Mouse (Mus musculus) left cerebral cortex, adult 2 months (tissue): Measurements from ENCODE around the gene 1700003E16Rik. TPM values are rescaled to one million over a fixed set of nuclear protein-coding genes. Genes with fewer than 3 reads are reported as not detected.

Experiments used
- DNase-seq, 2 experiments: peaks; one replicate each; pipeline ENCODE4 v3.0.0; 2021 to 2022; ENCODE audit warnings: low spot score in 2 of 2, mixed read lengths in 1 of 2; ENCODE audit errors: extremely low spot score in 1 of 2
- H3K27ac ChIP-seq: fragments of 200-600 bp; 2 replicates; pipeline ENCODE4 v1.8.1; 2022
- H3K4me3 ChIP-seq: fragments of 200-600 bp; 2 replicates; pipeline ENCODE4 v1.8.1; 2022
- CTCF ChIP-seq: fragments of 200-600 bp; IDR thresholded peaks from 2 replicates; pipeline ENCODE4 v1.8.1; 2022; ENCODE audit warnings: antibody characterized with exemption, mild to moderate bottlenecking, moderate library complexity
- intact Hi-C: fragments of 180-260 bp; cut with DNase I; formaldehyde crosslinking; loops from one replicate; pipeline ENCODE4 v1.15.1; 2025
- total RNA-seq, 2 experiments: library from RNA; stranded (reverse); gene quantifications; 2 replicates each; pipeline ENCODE4 v1.2.3; 2021

1700003E16Rik gene
- total RNA-seq, 2 experiments from 2014 or later = 30.9 to 35.6 TPM

DNA sequence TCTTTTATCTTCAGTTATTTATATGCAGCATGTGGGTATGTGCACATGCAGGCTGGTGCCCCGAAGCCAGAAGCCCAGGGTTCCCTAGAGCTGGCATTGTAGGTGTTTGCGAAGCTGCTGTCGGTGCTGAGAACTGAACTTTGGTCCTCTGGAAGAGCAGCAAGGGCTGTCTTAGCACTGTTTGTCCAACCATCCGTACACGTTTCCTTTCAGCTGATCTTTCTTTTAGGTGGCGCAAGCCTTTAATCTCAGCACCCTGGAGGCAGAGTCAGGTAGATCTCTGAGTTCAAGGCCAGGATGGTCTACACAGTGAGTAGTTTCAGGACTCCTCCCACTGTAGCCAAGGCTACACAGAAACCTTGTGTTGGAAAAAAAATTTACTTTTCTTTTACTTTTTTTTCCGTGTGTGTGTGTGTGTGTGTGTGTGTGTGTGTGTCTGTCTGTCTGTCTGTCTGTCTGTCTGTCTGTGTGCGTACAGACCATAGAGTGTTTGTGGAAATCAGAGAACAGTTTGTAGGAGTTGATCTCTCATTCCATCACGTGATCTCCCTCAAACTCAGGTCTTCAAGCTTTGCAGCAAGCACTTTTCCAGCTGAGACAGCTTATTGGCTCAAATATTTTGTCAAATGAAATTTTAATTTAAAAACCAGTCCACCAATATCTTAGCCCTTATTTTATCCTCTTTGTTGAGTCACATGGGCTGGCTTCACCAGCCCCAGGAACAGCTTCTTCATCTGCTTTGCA lies 23.9 kb upstream of the 1700003E16Rik start:
- no peak overlapping the region for H3K4me3 ChIP-seq
- intact Hi-C loops = no loop called here
- H3K27ac ChIP-seq = no peak overlapping the region
- no peak for DNase-seq
- TF ChIP-seq CTCF = no peak

DNA sequence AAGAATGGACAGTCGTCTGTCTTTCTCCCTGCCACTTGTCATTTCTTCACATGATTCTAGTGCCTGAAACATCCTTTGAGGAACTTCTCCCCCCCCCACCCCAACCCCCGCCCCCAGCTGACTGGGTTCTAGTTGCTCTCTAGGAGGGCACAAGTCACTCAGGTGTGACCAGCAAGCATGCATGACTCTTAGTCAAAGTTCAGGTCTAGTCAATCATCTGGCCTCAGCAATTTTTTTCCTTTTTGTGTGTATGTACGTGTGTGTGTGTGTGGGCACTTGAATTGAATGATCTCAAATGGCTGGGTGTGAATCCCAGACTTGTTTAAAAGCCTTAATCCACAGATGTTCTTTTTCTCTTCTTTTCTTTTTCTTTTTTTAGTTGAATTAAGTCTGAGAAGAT lies 22.0 kb upstream of the 1700003E16Rik start:
- TF ChIP-seq CTCF = no peak
- DNase-seq = no peak
- Histone ChIP-seq H3K4me3 (no peak overlapping the region), H3K27ac (no peak overlapping the region)
- intact Hi-C loops = no loop called here

- Histone ChIP-seq H3K4me3 (peak within 1 kb of the TSS; percentile 24), H3K27ac (peak within 1 kb of the TSS; percentile 12; the same call in 1 of the 2 replicates)
- no peak for DNase-seq
- intact Hi-C loops = no loop called here
- no peak for TF ChIP-seq CTCF
Observed at GRCm38 (mm10) chr6:83134951-83135513, 21.2 kb upstream of the 1700003E16Rik start, which contains the start of gene Rtkn. Gene Rtkn (plus strand): TSS chr6:83135463.

- H3K4me3 ChIP-seq = peak overlapping the region; percentile 24
- H3K27ac ChIP-seq = peak overlapping the region; percentile 12; the same call in 1 of the 2 replicates
- DNase-seq = peak in 1 of 2 experiments; percentile 10
- no peak for TF ChIP-seq CTCF
- intact Hi-C loops = no loop called here
Observed at GRCm38 (mm10) chr6:83135571-83136161, 20.5 kb upstream of the 1700003E16Rik start.

DNA sequence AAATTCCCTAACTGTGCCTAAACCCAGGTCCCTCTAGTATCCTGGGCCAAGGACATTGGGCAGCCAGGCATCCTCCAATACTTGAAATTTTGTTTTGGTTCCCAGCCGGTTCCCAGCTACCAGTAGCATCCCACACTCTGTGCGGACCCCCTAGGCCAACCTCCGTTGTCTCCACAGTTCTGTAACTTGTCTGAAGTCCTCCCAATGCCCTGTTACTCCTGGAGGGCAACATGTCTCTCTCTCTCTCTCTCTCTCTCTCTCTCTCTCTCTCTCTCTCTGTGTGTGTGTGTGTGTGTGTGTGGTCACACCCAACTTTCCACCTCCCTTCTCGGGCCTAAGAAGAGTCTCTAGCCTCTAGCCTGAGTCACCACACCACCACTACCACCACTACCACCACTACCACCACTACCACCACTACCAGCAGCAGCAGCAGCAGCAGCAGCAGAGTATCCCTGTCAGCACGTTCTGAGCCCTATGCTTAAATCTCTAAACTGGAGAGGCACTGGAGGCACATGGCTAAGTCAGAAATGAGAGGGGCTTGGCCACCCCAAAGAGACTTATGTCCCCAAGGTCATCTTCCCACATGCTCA lies 19.8 kb upstream of the 1700003E16Rik start:
- Histone ChIP-seq H3K27ac (peak overlapping the region; percentile 89), H3K4me3 (peak overlapping the region; percentile 45)
- TF ChIP-seq CTCF = no peak
- intact Hi-C loops = no loop called here
- no peak for DNase-seq

DNA sequence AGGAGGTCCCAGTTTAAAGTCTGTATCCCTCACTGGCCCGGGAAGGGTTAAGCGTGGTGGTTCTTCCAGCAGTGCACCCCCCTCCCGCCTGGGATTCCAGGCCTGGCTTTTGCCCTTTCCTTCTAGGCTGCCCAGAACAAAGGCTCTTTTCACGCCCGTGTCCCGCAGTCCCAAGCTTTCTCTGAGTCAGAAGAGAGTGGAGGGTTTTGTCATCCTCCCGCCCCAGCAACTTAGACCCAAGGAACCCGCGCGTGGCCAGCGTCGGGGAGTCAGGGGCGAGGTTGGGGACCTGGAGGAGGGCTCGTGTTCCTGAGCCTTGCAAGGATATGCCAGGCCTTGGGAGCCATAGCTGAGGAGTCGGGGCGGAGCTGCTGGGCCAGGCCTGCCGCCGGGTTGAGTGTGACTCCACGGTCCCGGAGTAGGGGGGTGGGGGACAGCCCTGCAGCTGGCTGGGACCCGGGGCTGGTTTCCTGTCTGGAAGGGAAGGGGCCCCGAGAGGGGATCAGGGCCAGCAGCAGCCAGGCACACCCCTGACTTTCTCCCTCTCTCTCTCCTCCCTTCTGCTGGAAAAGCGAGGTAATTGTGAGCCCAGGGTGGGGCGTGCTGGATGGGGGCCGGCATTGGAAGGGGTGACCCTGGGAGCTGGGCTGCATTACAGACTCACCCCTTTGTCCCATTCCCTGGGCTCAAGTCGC lies 19.2 kb upstream of the 1700003E16Rik start:
- intact Hi-C loops = no loop called here
- TF ChIP-seq CTCF = no peak
- Histone ChIP-seq H3K4me3 (peak overlapping the region; percentile 45), H3K27ac (peak overlapping the region; percentile 89)
- peak in 1 of 2 experiments; percentile 18 for DNase-seq

GRCm38 (mm10) chr6:83137576-83137950 lies 18.6 kb upstream of the 1700003E16Rik start:
- no peak for TF ChIP-seq CTCF
- intact Hi-C loops = no loop called here
- peak; percentile 44 to 70 for DNase-seq

DNA sequence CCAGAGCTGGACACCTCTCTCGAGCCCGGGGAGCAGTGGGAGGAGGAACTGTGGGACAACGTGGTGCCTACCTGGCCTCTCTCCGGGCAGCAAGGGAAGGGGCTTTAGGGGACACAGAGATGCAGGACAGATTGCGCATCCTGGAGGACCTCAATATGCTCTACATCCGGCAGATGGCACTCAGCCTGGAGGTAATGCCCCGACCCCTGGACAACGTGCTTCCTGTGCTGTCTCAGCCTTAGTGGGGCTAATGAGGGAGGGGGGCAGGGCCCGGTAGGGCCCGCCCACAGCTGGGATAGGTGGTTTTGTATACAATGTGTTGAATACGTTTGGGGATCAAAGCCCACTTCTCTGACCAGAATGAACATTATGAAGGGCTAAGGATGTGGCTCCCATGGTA lies 18.1 kb upstream of the 1700003E16Rik start:
- H3K27ac ChIP-seq = peak overlapping the region; percentile 75
- peak in 1 of 2 experiments; percentile 10 for DNase-seq
- peak overlapping the region; percentile 45 for H3K4me3 ChIP-seq
- intact Hi-C loops = no loop called here
- no peak for TF ChIP-seq CTCF

More at GRCm38 (mm10) chr6:83137576-83137950, 18.6 kb upstream of the 1700003E16Rik start:
- H3K4me3 ChIP-seq = peak overlapping the region; percentile 45
- peak overlapping the region; percentile 89 for H3K27ac ChIP-seq

DNA sequence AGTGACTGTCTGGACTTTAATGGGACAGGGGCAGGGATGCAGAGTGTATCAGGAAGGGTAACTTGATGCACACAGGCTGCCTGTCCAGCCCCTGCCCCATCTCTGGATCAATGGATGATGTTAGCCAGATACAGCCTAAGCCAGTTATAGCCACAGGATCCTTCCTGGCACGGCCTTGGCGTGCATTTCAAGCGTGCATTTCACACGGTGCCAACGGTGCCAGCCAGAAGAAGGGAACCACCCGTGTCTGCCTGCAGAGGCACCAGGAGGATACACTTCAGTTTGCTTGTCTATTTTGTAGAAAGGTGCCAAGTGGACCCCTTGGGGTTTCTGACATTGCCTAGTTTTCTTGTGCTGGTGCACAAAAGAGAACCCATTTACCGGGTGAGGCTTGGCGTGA lies 16.2 kb upstream of the 1700003E16Rik start:
- Histone ChIP-seq H3K27ac (no peak overlapping the region), H3K4me3 (no peak overlapping the region)
- intact Hi-C loops = no loop called here
- no peak for DNase-seq
- TF ChIP-seq CTCF = no peak

DNA sequence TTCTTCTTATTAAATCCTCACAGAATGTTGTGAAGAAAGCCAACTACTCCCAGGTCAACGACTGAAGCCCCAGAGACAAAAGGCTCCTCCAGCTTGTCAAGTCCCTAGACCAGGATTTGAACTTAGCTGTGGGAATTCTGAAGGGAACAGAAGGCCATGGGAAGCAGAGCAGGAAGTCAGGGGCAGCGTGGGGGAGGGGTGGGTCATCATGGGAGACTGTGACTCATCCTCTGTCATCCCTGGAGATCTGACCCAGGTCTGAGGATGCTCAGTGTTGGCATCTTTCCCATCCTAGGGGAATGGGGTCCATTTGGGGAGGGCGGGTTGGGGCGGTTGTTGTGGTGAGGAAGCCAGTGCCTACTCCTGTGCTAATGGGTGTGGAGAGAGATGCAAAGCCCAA lies 14.6 kb upstream of the 1700003E16Rik start:
- H3K27ac ChIP-seq = peak overlapping the region; percentile 86

GRCm38 (mm10) chr6:83142211-83142731 lies 13.9 kb upstream of the 1700003E16Rik start:
- intact Hi-C loops = loop anchor here (2.0 kb wide), 2 partner anchors 17 to 33 kb away; partner anchors contain the start of genes Ino80b and Mrpl53
- peak; percentile 69 to 77 for DNase-seq
- Histone ChIP-seq H3K4me3 (peak overlapping the region; percentile 58), H3K27ac (peak overlapping the region; percentile 86)
- no peak; the same call in 1 of the 2 replicates for TF ChIP-seq CTCF

More for the DNA sequence above, 14.6 kb upstream of the 1700003E16Rik start:
- TF ChIP-seq CTCF = no peak
- peak in 1 of 2 experiments; percentile 10 for DNase-seq
- intact Hi-C loops = loop anchor here (2.0 kb wide), 2 partner anchors 17 to 33 kb away; partner anchors contain the start of genes Ino80b and Mrpl53
- peak overlapping the region; percentile 58 for H3K4me3 ChIP-seq
